Mouse (Mus musculus): ENCODE data around the gene Tcf7l2.

Tcf7l2 gene

DNA sequence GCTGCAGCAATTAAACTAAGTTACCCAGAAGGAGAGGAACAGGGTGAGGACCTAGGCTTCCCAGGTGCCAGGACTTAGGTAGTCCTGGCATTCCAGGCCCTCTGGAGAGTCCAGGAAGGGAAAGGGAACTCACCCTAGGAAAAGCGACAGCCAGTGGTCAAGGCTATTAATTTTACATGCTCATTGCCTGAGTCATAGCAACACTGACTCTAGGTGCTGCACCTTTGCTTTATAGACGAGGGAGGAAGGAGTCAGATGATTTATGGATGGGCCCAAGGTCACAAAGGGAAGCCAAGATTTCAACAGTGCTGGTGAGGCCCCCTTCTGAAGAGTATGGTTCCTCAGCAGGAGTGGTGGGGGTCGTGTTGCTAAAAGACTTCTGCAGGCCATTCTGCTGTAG, 8.6 kb upstream of the Tcf7l2 start:
- DNase-seq: no peak

DNA sequence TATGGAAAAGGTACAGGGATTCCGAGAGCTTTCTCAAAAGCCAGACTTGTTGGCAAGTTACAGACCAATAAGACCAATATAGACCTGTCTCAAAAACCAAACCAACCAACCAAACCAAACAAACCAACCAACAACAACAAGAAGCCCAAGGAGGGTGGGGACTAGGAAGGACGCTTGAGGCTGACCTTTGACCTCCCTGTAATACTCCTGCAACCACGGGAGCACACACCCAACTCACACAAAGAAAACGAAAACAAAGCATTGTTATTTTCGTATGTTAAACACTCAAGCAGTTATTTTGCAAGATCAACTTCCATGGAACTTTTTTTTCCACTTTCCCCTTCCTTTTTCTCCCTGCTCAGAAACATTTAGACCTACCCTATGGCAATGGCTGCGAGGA, 5.6 kb upstream of the Tcf7l2 start:
- DNase-seq: no peak

DNA sequence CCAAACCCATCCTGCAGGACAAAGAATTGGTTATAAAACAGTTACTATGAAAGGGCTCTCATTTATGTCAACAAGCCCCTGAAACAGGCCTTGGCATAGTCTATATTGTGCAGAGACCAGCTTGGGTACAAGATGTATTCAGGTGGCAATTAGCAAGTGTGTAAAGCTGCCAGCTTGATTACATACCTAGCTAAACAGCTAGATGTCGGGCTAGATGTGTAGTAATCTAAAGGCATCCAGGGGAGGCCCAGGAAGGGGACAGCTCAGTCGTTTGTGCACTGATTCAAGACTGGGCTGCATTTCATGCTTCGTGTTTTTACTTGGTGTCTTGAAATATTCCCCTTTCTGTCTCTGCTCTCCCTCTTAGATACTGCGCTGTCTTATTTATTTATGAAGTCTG, 1.9 kb upstream of the Tcf7l2 start:
- no peak for DNase-seq

DNA sequence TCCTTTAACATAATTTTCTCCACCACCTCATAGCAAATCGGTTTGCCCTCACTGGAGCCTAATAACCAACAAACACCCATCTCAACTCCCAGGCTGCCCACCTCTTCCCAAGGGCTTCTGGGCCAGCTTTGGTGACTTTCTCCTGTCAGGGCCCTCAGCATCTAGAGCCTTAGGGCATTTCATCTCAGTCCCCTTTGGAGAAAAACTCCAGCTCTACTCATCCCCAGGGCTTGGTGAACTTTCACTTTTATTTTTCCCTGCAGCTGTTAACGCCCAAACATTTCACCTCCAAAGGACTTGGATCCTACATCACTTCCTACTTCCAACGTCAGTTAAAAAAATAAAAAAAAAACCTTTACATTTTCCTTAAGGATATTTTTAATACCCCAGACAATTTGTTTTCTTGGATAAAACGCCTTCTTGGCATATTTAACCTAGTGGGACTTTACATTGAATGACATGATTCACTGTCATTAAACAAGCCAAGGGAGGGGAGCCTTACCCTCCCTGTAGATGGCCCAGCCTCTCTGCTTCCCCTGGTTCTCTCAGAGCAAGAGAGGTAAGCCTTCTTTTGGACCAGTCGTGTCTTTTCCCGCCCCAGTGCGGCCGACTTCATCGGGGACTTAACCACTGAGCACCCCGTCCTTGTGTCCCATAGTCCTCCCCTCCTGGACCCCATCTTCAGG, 724 bp upstream of the Tcf7l2 start:
- DNase-seq: no peak

DNA sequence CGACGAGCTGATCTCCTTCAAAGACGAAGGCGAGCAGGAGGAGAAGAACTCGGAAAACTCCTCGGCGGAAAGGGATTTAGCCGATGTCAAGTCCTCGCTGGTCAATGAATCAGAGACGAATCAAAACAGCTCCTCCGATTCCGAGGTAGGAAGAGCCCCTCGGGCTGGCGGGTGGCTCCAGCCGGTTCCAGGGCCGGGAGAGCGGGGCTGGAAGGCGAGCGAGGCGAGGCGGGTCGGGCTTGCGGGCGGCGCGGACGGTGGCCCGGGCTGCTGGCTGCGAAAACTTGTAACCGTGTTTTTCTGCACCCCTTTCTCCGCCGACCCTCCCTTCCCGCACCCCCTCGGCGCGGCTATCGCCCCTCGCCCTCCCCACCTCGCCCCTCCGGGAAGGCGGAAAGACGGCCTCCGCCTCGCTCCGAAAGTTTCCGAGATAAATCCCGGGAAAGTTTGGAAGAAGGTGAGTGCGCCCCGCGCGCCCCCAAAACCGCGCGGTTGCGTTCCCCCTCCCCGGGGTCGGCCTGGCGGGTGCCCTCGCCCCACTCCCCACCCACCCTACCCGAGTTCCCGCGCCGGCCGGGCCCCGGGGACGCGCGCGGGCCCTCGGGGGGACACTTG, 873 bp downstream of the Tcf7l2 start:
- DNase-seq: peak; percentile 61

DNA sequence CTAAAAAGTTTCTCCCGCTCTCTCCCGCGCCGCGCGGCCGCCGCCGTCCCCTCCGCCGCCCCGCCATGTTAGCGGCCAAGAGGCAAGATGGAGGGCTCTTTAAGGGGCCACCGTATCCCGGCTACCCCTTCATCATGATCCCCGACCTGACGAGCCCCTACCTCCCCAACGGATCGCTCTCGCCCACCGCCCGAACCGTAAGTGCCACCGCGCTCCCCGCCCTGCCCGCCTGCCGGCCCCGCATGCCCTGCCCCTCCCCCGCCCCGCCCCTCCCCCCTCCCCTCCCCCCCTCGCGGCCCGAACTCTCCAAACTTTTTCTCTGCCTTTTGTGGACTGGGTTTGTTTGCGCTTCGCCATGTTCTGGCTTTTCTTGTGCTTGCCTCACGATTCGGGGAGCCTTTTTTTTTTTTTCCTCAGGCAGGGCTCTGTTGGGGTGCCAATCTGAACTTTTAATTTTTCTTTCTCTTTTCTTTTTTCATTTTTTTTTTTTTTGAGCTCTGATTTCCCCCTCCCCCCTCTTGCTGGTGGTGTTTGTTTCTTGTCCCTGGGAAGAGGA, 1.5 kb downstream of the Tcf7l2 start:
- DNase-seq: no peak

DNA sequence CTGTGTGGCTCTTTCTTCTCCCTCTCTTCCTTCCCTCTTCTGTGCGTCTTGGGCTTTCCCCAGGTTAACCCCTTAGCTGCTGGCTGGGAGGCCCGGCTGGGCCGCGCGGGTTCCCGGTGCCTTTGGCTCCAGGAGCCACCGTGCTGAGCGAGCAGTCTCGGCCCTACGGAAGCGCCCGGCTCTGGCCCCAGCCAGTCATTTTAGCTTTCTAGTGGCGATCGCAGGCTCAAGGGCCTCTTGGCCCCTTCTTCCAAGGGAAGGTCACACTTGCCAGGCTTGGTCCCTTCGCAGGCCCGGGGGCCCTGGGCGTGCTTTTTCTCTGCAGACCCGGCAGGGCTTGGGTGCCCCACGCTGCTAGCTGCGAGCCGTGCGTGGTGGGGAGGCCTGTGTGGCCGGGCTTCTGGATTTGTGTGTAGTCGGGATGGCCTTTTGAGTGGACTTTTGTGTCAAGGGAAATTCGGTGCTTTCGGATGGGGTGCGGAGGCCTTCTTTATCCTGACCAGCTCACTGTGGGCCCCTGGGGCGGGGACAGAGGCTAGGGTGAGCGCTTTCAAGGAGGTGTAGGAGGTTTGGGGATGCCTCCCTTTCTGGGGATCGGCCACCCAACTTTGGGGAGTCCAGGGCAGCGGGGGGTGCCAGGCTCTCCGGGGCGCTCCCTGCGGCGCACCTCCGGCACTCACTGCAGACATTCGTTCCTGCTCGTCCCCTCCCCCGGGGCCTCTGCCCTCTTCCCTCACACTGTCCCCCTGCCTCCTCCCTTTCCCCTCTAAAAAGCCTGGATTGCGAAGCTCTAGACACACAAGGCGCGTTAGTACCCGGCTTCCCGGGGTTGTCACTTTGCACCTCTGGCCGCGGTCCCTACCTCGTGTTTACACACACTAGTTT, 2.2 kb downstream of the Tcf7l2 start:
- peak; percentile 60 for DNase-seq

DNA sequence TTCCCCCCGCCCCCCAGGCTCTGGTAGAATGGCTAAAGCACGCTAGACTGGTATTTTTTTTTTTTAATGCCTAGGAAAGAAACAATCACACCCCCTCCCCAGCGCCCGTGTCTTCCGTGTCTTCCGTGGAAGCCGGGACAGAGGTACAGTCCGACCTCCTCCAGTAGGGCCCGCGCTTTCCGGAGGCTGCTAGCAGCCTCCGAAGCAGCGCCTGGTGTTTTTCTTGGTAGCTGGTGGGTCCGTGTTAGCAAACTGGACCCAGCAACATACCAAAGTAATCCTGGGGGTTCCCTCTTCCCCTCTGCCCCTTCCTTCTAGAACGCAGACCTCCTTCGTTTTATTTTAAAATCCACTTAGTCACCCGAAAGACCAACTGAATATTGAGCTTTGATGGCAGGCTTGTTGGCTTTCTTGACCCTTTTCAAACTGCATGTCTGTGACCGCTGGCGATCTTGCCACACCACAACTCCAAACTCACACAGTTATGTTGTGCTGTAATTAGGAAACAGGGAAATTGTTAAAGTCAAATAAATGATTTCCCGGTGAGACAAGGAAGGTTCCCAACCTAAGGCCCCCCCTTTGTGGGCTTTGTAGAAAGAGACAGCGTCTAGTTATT, 3.1 kb downstream of the Tcf7l2 start:
- peak; percentile 17 for DNase-seq

DNA sequence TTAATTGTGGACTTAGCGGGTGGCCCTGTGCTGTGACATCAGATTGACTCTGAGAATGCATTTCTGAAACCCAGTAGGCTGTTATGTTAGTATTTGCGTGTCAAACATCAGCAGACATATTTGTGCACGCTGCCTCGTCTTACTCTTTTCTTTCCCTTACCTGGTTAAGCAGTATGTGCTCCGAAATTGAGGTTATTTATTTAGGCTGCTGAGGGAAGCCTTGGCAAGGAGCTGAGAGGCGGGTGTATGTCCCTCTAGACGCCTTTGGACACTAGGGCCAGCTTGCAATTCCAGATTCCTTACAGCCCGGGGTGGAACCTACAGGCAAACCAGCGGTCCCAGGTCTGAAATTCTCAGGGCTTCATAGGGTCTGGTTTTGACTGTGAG, 3.6 kb downstream of the Tcf7l2 start:
- DNase-seq: no peak

DNA sequence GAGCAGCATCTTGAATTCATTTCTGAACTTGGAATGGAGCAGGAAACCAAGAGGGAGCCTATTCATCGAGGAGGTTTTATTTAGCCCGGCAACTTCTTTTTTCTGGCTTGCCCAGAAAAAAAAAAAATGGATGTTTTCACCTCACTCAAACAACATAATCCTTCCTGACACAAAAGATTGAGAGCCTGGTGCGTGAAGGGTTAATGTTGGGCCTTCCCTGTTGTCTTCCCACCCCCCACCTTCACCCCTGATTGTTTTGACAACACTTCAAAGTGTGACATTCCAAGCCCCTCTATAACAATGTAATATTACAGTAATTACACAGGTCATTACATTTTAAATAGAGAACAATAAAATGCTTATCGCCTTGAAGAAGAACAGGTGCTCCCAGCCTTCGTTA, 4.6 kb downstream of the Tcf7l2 start:
- no peak for DNase-seq

DNA sequence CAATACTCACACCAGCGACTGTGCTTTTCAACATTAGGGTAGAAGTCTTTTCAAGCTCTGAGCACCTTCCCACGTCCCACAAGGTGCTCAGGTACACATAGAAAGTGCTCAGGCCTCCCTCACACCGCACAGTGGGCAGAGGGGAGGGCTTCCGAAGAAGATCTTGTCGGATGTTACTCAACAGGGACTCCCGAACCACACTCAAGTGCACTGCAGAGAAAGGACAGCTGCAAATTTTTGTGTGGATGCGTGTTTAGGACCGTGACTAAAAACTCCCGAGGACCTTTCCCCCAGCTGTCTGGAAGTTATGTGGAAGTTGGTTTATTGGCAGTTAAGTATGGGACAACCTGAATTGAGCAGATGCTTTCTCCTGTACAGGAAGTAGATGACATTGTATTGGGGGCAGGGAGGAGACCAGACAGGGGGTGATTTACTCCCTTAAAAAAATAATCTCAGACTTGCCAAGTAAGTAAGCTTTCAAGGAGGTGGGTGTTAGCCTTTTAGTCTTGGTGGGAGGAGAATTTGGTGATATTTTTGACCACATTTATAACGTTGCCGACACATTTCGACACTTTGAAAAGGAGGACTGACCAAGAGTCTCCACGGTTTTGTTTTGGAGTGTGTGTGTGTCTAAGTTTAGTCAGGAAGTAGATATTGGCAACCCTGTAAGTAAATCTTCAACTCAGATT, 5.8 kb downstream of the Tcf7l2 start:
- DNase-seq: peak; percentile 17

DNA sequence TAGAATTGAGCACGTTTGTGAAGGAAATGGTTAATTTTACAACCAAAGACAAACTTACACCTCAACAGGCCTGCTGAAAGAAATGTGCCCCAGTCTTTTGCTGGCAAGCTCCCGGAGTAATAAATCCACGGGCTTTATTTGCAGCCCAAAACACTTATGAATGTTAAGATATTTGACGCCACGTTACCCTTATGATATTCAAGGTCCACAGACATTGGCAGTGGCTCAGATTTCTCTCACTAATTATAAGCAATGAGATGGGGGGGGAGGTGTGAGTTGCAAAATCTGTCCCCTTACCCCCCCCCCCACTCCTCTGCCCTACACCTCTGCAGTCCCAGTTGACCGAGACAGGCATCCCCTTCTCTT, 6.3 kb downstream of the Tcf7l2 start:
- no peak for DNase-seq

DNA sequence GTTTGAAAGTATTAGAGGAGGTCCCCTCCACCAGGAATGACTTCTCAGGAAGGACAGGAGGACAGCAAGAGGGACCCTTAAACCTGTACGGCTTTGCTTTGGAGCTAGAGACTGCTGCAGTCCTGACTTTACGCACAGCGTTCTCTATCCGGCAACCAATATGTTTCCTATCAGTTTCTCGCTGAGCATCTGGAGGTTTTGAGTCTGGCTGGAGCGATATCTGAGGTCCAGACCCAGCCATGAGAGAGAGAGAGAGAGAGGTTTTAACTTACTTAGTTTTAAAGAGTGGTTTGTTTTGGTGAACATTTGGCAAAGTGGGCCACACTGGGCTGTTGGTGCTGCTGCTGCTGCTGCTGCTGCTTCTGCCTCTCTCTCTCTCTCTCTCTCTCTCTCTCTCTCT, 7.2 kb downstream of the Tcf7l2 start:
- DNase-seq: no peak

DNA sequence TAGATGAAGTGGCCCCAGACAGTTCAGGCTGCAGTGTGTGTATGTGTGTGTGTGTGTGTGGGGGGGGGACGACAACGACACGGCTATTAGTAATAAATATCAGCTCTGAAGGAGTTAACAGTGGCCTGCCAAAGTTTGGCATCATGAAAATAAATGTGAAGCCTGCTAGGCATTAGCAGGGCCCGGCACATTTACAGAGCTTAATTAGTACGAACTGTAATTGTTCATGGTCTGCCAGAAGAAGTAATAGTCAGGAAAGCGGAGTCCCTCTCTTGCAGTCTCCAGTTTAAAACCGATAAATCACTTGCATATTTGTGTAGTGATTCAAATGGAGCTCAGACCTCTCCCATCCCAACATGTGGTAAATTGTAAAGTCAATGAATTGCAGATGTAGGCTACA, 7.9 kb downstream of the Tcf7l2 start:
- no peak for DNase-seq

DNA sequence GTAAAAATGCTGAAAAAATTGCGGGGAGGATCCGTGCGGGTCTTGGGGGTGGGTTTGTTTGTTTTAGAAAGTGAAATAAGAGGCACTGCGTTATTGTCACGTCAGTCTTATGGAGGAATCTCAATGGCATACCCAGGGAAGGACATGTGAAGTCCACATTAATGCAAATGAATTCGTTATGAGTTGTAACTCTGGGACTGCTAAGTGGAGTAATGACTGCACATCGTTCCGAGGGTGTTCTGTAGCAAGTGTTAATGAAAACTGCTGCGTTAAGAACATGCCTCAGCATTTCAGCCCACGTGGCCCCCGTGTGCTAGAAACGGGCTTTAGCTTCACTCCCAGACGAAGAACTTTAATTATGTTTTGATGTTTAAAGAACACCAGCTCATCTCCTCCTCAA, 8.4 kb downstream of the Tcf7l2 start:
- DNase-seq: no peak

DNA sequence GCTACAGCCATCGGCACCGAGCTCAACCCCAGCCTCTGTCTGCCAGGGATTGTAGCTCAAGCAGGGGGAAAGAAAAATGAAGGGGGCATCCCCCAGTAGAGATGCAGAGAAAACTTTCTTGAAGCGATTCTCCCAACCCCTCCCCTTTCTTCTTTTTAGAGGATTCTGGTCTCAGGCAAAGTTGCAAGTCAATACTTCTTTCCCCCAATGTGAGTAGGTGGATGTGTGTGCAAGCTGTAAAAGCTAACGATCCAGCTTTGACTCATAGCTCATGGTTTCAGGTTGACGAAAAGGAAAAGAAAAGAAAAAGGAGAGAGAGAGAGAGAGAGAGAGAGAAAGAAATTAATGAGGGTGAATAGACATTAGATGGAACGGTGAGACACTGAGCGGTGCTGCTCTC, 8.8 kb downstream of the Tcf7l2 start:
- DNase-seq: no peak

DNA sequence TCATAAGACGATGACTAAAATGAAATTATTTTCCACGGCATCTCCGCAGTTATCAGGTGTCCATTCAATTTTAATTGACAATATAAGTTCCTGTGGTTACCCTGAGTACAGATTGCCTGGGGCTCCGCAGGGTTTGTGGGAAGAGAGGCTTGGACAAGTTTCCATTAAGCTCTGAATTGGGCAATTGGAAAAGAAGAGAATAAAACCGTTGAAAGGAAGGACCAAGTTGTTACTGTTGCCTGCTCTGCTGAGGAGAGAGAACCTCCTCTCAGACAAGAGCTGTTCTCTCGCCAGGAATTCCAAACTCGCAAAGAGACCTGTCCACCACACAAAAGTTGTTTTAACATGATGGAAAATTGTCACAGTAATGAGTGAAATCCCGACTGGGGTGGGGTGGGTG, 11.2 kb downstream of the Tcf7l2 start:
- DNase-seq: no peak

DNA sequence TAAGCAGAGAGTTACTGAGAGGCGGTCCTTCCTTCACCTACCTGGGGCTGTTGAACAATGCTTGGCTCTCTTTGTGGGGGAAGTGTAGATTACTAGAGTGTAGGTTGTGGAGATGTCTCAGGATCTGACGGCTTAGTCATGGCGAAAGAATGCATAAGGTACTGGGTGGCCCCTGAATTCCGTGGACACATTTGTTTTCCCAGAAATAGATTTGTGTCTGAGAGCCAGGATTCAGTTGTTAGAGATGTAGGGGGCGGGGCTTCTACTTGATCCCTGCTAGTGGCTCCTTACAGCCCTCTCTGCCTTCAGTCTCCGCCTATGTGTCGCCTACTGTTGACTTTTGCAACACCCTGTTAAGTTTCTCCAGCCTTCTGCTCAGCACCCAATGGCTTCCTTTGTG, 12.7 kb downstream of the Tcf7l2 start:
- no peak for DNase-seq

DNA sequence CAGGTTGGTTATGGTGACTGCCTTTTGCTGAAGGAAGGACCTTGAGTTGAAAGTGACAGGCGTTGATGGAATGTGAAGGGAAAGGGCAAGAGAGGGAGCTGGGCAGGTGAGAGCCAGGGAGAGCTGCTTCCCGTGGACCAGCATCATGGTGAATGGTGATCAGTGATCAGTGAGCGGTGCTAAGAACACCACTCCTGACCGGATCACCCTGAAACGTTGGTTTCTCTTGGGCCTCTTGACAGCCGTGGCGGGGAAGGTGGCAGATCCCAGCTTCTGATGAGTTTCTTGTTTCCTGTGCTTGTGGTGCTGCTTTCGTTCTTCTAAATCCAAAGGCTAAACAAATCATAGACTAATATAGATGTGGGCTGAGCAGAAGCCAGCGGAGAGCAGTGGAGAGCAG, 13.8 kb downstream of the Tcf7l2 start:
- DNase-seq: no peak

DNA sequence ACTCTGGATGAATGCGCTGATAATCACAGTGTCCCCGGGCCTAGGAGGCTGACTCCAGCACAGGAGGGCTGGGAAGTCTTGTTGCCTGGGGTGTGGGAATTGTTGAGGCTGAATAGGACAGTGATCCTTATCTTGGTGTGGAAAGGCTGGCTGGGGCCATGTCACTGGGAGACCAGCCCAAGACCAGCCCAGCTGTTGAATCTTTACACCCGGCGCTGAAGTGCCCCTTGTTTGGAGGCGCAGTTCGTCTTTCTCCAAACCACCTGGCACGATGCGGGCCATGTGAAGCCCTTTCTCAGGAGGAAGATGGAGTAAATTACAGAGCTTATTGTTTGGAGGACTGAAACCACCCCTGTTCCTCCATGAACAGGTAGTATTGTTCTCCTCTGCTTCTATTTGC, 15.1 kb downstream of the Tcf7l2 start:
- no peak for DNase-seq

DNA sequence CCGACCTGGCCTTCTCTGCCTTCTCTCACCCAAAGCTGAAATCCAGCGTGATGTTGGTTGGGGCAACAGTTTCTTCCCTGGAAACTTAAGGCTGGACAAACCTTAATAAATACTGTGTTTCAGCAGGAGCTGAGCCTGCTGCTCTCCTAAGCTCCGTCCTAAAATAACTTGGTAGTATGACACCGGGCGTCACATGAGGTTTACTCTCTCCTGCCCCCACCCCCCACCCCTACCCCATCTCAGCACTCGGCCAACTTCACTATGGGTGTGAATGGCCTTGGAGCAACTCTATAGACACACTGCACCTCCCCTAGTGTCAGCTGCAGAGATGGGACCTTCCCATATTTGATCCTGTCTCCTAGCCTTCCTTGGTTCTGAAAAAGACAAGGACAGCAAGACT, 15.8 kb downstream of the Tcf7l2 start:
- DNase-seq: no peak

DNA sequence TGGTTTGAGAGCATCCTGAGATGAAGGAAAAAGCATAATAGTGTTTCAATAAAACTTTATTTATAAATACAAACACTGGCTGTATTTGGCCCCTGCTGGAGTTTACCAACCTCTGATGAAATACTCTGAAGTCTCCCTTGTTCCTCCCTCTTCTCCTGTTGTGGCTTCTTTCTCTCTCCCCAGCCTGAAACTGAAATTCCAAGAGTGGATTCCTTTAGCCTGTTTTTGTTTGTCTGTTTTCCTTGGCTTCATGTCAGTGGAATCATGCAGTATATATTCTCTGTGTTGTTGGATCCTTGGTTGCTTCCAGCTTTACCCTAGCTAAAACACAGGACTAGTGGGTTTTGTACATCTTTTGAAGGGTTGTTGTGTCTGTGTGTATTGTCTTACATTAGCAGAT, 16.5 kb downstream of the Tcf7l2 start:
- DNase-seq: no peak

DNA sequence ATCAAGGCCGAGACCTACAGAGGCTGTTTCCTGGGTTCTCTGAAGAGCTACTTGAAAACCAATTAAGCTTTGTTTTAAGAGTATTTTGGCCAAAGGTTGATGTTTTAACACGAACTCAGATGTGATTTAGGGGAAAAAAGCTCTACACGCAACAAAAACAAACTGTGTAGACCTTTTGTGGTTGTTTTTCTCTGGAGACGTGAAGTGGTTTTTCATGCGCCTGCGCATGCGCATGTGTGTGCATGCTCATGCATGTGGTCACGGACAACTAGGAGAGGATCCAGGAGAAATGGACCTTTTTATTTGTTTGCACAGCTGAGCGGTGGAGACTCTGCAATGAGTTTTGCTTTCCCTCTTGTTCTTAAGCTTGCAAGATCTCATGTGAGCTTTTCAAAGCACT, 17.4 kb downstream of the Tcf7l2 start:
- DNase-seq: no peak
